Comparison of ENCODE assay signal across 8 mouse cellular contexts in the genomic region with DNA sequence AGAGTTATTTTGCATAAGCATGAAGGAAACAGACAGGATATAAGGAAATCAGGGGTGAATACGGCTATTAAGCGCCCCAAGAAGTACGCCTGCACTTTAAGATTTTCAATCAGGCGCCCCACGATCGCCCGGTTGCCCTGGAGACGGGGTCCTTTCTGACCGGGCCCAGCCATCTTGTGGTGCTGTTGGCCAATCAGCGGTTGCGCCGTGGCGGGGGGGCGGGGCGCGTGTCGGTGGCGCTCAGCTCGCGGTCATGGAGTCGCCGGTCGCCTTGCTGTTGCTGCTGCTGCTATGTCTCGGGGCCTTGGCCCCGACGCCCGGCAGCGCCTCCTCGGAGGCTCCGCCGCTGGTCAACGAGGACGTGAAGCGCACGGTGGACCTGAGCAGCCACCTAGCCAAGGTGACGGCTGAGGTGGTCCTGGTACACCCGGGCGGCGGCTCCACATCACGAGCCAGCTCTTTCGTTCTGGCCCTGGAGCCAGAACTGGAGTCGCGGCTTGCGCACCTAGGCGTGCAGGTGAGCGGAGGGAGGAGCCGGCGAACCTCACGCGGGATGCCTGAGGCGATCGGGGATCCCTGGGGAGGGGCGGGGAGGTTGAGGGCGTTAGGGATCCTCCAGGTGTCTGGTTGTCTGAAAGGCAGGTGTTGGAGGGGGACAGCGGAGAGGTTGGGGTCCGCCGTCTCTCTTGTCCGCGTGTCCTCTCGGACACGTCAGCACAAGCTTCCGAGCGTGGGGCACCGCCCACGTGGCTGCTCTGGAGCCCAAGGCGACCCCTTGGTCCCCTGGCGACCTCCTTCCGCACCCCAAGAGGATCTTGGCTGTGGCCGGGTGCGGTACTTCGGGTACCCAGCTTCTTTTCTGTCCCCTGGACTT. TPM values are rescaled to one million over a fixed set of nuclear protein-coding genes. Genes with fewer than 3 reads are reported as not detected.
DNase-seq lines count a peak whose midpoint lies in the region; ATAC-seq lines count a peak whose summit lies in the region.

TSS of gene Rpn1 (plus strand) at position 205 of the 874 bp plus-strand sequence.

- H3K9me3 ChIP-seq in intestine, embryonic 14.5 days (ENCODE audit: control insufficient read depth, low read length): no peaks in the 10 kb centered on the region

- H3K27ac ChIP-seq in intestine, embryonic 14.5 days (ENCODE audit: low read depth): peak within 1 kb of the TSS; percentile 64

- ATAC-seq in intestine, embryonic 14.5 days (replicated peaks; ENCODE audit: low FRiP score, low TSS enrichment, low read depth): peak; percentile 95

- H3K27me3 ChIP-seq in intestine, embryonic 14.5 days (replicated peaks; ENCODE audit: control insufficient read depth, insufficient read depth, low read length): no peaks in the 10 kb centered on the region

- H3K36me3 ChIP-seq in intestine, embryonic 14.5 days (ENCODE audit: control insufficient read depth, insufficient read depth, low read length): peaks cover 14% of the 10 kb centered on the region

- WGBS in intestine, embryonic 14.5 days: under 1% methylated on average over 71 of the region's 71 CpGs

- H3K4me2 ChIP-seq in intestine, embryonic 14.5 days (ENCODE audit: low read length): peak within 1 kb of the TSS; percentile 57

- peaks cover 10% of the 10 kb centered on the region for H3K4me1 ChIP-seq in intestine, embryonic 14.5 days (replicated peaks; ENCODE audit: control insufficient read depth, insufficient read depth, low read length)

- peak within 1 kb of the TSS; percentile 92 for H3K4me3 ChIP-seq in intestine, embryonic 14.5 days (ENCODE audit: low read depth, low read length)

- peak within 1 kb of the TSS; percentile 92 for H3K9ac ChIP-seq in intestine, embryonic 14.5 days (ENCODE audit: low read length)

- intact Hi-C loops in left cerebral cortex, postnatal 14 days (cut with DNase I): loop anchor here (5.0 to 10.0 kb wide), 2 partner anchors 37 to 180 kb away; partner anchors contain the start of gene Rab7

- DNase-seq in adrenal gland, adult (ENCODE audit: inconsistent age in 2 of 2, low spot score in 1 of 2): peak; percentile 96 to 99
- peak; percentile 95 for DNase-seq in embryo, embryonic 10.5 days (ENCODE audit: low spot score)
- peak; percentile 97 for DNase-seq in gastrocnemius, postnatal 25 days
- DNase-seq in intestine, embryonic 14.5 days (ENCODE audit: low spot score): peak; percentile 100
- peak; percentile 97 for DNase-seq in left cerebral cortex, postnatal 14 days (ENCODE audit: low spot score in 2 of 2)
- peak; percentile 95 for DNase-seq in mesoderm, embryonic 11.5 days (ENCODE audit: low read depth, low spot score)
- peak; percentile 95 to 96 for DNase-seq in right cerebral cortex, postnatal 36 days (ENCODE audit: low spot score in 2 of 2)
- peak; percentile 96 for DNase-seq in yolk sac, embryonic 10.5 days (ENCODE audit: low spot score)

RNA-seq across cellular contexts. Expression of gene Rpn1, which starts in this region (rescaled TPM):
- 10 to 100 TPM; 67.1 to 71.0 TPM for total RNA-seq in gastrocnemius, postnatal 25 days (2021)
- polyA plus RNA-seq in intestine, embryonic 14.5 days (2014; fragmentation: Nextera tagmentation; extraction: Ambion mirVana): 384 and 386 TPM in 2 replicates
- 100 to 1,000 TPM; 166 to 168 TPM for total RNA-seq in left cerebral cortex, postnatal 14 days (2021)

Comparison
In these comparisons a context has a peak if more than half of its experiments do, and no peak if none do; other contexts are left out.
1. Peak in every context shown above with its lines: DNase-seq, ATAC-seq, H3K4me3 ChIP-seq and H3K27ac ChIP-seq.